18 mouse cellular contexts compared by ENCODE assay signal in genomic region chr3:51587697-51588262, GRCm38 (mm10). TPM values are rescaled to one million over a fixed set of nuclear protein-coding genes. Genes with fewer than 3 reads are reported as not detected.
DNase-seq lines count a peak whose midpoint lies in the region; ATAC-seq and TF ChIP-seq lines count a peak whose summit lies in the region.
"Had no signal": no experiment of that assay in that cellular context is flagged by ENCODE, and none has a peak within 500 bp of the region (broad histone marks: within the 10 kb centered on the region; RNA-seq: fewer than 3 reads in every experiment).

No protein-coding gene starts in this region.

- no peak for TF ChIP-seq POLR2A in heart, adult 2 months (IDR thresholded peaks at IDR 0.05; ENCODE audit: insufficient read depth, low read depth, low read length)

- no peaks in the 10 kb centered on the region for H3K36me3 ChIP-seq in heart, adult 2 months (ENCODE audit: control insufficient read depth, insufficient read depth, low read length)
- H3K36me3 ChIP-seq in lung, postnatal 0 days (ENCODE audit: insufficient read depth, low read length) = no peaks in the 10 kb centered on the region
- H3K36me3 ChIP-seq in stomach, embryonic 15.5 days = no peaks in the 10 kb centered on the region
- H3K36me3 ChIP-seq: embryonic facial prominence, embryonic 13.5 days; forebrain, embryonic 10.5 days; limb, embryonic 12.5 days; lung, embryonic 15.5 days had no signal

- H3K27me3 ChIP-seq in heart, adult 2 months (ENCODE audit: control insufficient read depth, insufficient read depth, low read length) = no peaks in the 10 kb centered on the region
- H3K27me3 ChIP-seq in lung, postnatal 0 days (replicated peaks; ENCODE audit: insufficient read depth, low read length) = no peaks in the 10 kb centered on the region
- no peaks in the 10 kb centered on the region for H3K27me3 ChIP-seq in stomach, embryonic 15.5 days (replicated peaks)
- H3K27me3 ChIP-seq: embryonic facial prominence, embryonic 13.5 days; limb, embryonic 12.5 days; lung, embryonic 15.5 days had no signal

- H3K4me3 ChIP-seq in heart, adult 2 months = no peak overlapping the region
- no peak overlapping the region for H3K4me3 ChIP-seq in lung, postnatal 0 days (ENCODE audit: low read depth, low read length)
- no peak overlapping the region for H3K4me3 ChIP-seq in stomach, embryonic 15.5 days (replicated peaks)
- H3K4me3 ChIP-seq: embryonic facial prominence, embryonic 13.5 days; forebrain, embryonic 10.5 days; limb, embryonic 12.5 days; lung, embryonic 15.5 days had no signal

- no peak for TF ChIP-seq EP300 in heart, adult 2 months (IDR thresholded peaks at IDR 0.05; ENCODE audit: insufficient read depth, low read depth, low read length)
- no peak for TF ChIP-seq EP300 in lung, postnatal 0 days (IDR thresholded peaks at IDR 0.05)

- no peak for DNase-seq in heart, adult 2 months
- no peak for DNase-seq in heart, postnatal 10 days
- DNase-seq in lung, postnatal 0 days (ENCODE audit: low spot score) = no peak
- no peak for DNase-seq in lung, postnatal 25 days (ENCODE audit: low spot score)
- DNase-seq in ZHBTc4 (ENCODE audit: low read depth, low spot score) = peak; percentile 76
- no peak for DNase-seq in embryo, embryonic 10.5 days (ENCODE audit: low spot score)
- DNase-seq in retina, embryonic 14.5 days (ENCODE audit: low spot score) = no peak
- DNase-seq: adrenal gland, adult 8-10 months; cerebellum, postnatal 14 days; heart, postnatal 36 days; kidney, postnatal 10 days; thymus, postnatal 36 days had no signal

- H3K79me2 ChIP-seq in heart, adult 2 months (replicated peaks; ENCODE audit: control insufficient read depth, insufficient read depth, low read length) = no peaks in the 10 kb centered on the region

- 70% methylated on average over 7 of the region's 7 CpGs for WGBS in heart, adult 2 months
- 43% methylated on average over 7 of the region's 7 CpGs for WGBS in lung, postnatal 0 days
- 59% methylated on average over 7 of the region's 7 CpGs for WGBS in stomach, embryonic 15.5 days

- H3K27ac ChIP-seq in heart, adult 2 months = no peak overlapping the region
- H3K27ac ChIP-seq in lung, postnatal 0 days (ENCODE audit: low read length) = no peak overlapping the region
- no peak overlapping the region for H3K27ac ChIP-seq in stomach, embryonic 15.5 days
- H3K27ac ChIP-seq: embryonic facial prominence, embryonic 13.5 days; forebrain, embryonic 10.5 days; limb, embryonic 12.5 days; lung, embryonic 15.5 days had no signal

- H3K4me1 ChIP-seq in heart, adult 2 months (ENCODE audit: control insufficient read depth, insufficient read depth, low read length) = peaks cover 1% of the 10 kb centered on the region
- no peaks in the 10 kb centered on the region for H3K4me1 ChIP-seq in lung, postnatal 0 days (ENCODE audit: insufficient read depth, low read depth, low read length)
- no peaks in the 10 kb centered on the region for H3K4me1 ChIP-seq in stomach, embryonic 15.5 days
- H3K4me1 ChIP-seq: lung, embryonic 15.5 days had no signal

- TF ChIP-seq CTCF in heart, adult 2 months (IDR thresholded peaks at IDR 0.05) = peak; percentile 27; the same call in 1 of the 2 replicates
- TF ChIP-seq CTCF in lung, postnatal 0 days (IDR thresholded peaks at IDR 0.05) = peak; percentile 54

- H3K4me2 ChIP-seq in lung, postnatal 0 days (replicated peaks; ENCODE audit: low read depth, low read length) = no peak overlapping the region
- H3K4me2 ChIP-seq in stomach, embryonic 15.5 days = no peak overlapping the region
- H3K4me2 ChIP-seq: embryonic facial prominence, embryonic 13.5 days; limb, embryonic 12.5 days; lung, embryonic 15.5 days had no signal

- H3K9ac ChIP-seq in heart, adult 2 months (ENCODE audit: low read depth, low read length) = no peak overlapping the region
- H3K9ac ChIP-seq in lung, postnatal 0 days (replicated peaks; ENCODE audit: low read depth) = no peak overlapping the region
- H3K9ac ChIP-seq in stomach, embryonic 15.5 days = no peak overlapping the region
- H3K9ac ChIP-seq: embryonic facial prominence, embryonic 13.5 days; limb, embryonic 12.5 days; lung, embryonic 15.5 days had no signal

- H3K9me3 ChIP-seq in lung, postnatal 0 days (ENCODE audit: low read length) = no peaks in the 10 kb centered on the region
- no peaks in the 10 kb centered on the region for H3K9me3 ChIP-seq in stomach, embryonic 15.5 days
- H3K9me3 ChIP-seq: embryonic facial prominence, embryonic 13.5 days; forebrain, embryonic 10.5 days; limb, embryonic 12.5 days; lung, embryonic 15.5 days had no signal

- no peak for ATAC-seq in lung, postnatal 0 days
- peak; percentile 18; the same call in 1 of the 2 replicates for ATAC-seq in stomach, embryonic 15.5 days (ENCODE audit: insufficient read depth, low FRiP score, low read depth)
- ATAC-seq: inflammation-experienced regulatory T-cells, adult 6 months had no signal

- intact Hi-C loops in heart, adult 2 months (cut with DNase I) = no loop called here
- intact Hi-C loops in heart, postnatal 10 days (cut with DNase I) = no loop called here

RNA-seq across cellular contexts. Expression of gene Setd7, which starts 27.1 kb away (rescaled TPM):
- total RNA-seq in heart, adult 2 months (2021) = 10 to 100 TPM; 51.0 to 68.2 TPM
- polyA plus RNA-seq in heart, adult 2 months (2012; rRNA removed) = 21.6 and 36.6 TPM in 2 replicates
- total RNA-seq in heart, postnatal 10 days (2021) = 10 to 100 TPM; 57.0 to 67.0 TPM
- polyA plus RNA-seq in lung, postnatal 0 days (2015; fragmentation: Nextera tagmentation; extraction: Ambion mirVana) = 2.1 TPM in 2 replicates
- polyA plus RNA-seq in stomach, embryonic 15.5 days (2015; fragmentation: Nextera tagmentation; extraction: Ambion mirVana) = 3.6 and 5.0 TPM in 2 replicates
